Mouse (Mus musculus) ES-E14 (cell line): ENCODE measurements around the gene Spon1.

ENCODE experiments used
- HCFC1 ChIP-seq: IDR thresholded peaks from 2 replicates; pipeline ENCODE4 v1.6.1; 2012; ENCODE audit warnings: low read length, inconsistent platforms, borderline replicate concordance; ENCODE audit not compliant: insufficient read depth
- ZC3H11A ChIP-seq: IDR thresholded peaks from 2 replicates; pipeline ENCODE4 v1.6.1; 2012; ENCODE audit warnings: low read depth, mild to moderate bottlenecking, inconsistent platforms, low read length, borderline replicate concordance

- no peak for TF ChIP-seq ZC3H11A
- TF ChIP-seq HCFC1 = no peak
Observed at GRCm38 (mm10) chr7:113809781-113810180, 44.0 kb downstream of the Spon1 start.
